Mouse (Mus musculus) heart, embryonic 13.5 days (tissue): ENCODE data around the gene Rpl12. TPM values are rescaled to one million over a fixed set of nuclear protein-coding genes. Genes with fewer than 3 reads are reported as not detected.
"Not testable (repeated sequence)": the region's sequence is repeated elsewhere in the genome, so short reads cannot be mapped to it uniquely, and the experiment has no call there.

ENCODE experiments used
- ATAC-seq: fragments of 200-750 bp; cut with Nextera tagmentation; 2 replicates; pipeline ENCODE4 v1.8.0; 2017; ENCODE audit warnings: moderate TSS enrichment; ENCODE audit not compliant: insufficient number of reproducible peaks, low FRiP score, low TSS enrichment; ENCODE audit errors: extremely low read depth
- H3K27ac ChIP-seq: fragments of 300-500 bp; sonication (generic); replicated peaks from 2 replicates; pipeline ENCODE4 v1.5.1; 2015; ENCODE audit warnings: moderate library complexity, mild to moderate bottlenecking, inconsistent platforms
- H3K27me3 ChIP-seq: fragments of 300-500 bp; sonication (generic); replicated peaks from 2 replicates; pipeline ENCODE4 v1.6.1; 2015; ENCODE audit warnings: mild to moderate bottlenecking, inconsistent platforms
- H3K36me3 ChIP-seq: fragments of 300-500 bp; sonication (generic); 2 replicates; pipeline ENCODE4 v1.6.1; 2015; ENCODE audit warnings: mild to moderate bottlenecking, inconsistent platforms
- H3K4me1 ChIP-seq: fragments of 300-500 bp; sonication (generic); 2 replicates; pipeline ENCODE4 v1.6.1; 2015; ENCODE audit warnings: inconsistent platforms
- H3K4me2 ChIP-seq: fragments of 300-500 bp; sonication (generic); 2 replicates; pipeline ENCODE4 v1.6.1; 2015; ENCODE audit warnings: inconsistent platforms, mild to moderate bottlenecking, moderate library complexity
- H3K4me3 ChIP-seq: fragments of 300-500 bp; sonication (generic); 2 replicates; pipeline ENCODE4 v1.5.1; 2015; ENCODE audit warnings: moderate library complexity, mild to moderate bottlenecking, inconsistent platforms
- H3K9ac ChIP-seq: fragments of 300-500 bp; sonication (generic); 2 replicates; pipeline ENCODE4 v1.6.1; 2015; ENCODE audit warnings: inconsistent platforms, mild to moderate bottlenecking, moderate library complexity
- H3K9me3 ChIP-seq: fragments of 300-500 bp; sonication (generic); 2 replicates; pipeline ENCODE4 v1.6.1; 2016; ENCODE audit warnings: inconsistent platforms
- WGBS: fragments of 180-500 bp; shearing (Covaris S2); methylation state at CpG from one replicate; pipeline ENCODE4 v1.1.7; 2015; ENCODE audit warnings: mixed read lengths; 5-methylcytosine and 5-hydroxymethylcytosine counted together
- polyA plus RNA-seq: library from polyadenylated mRNA; unstranded; fragments of >200 nt; fragmentation: Nextera tagmentation; extraction: Ambion mirVana; gene quantifications from 2 replicates; pipeline ENCODE4 v1.2.1, GENCODE M21; 2015

Gene Rpl12
- polyA plus RNA-seq, 1 experiment from 2014 or later = 108 TPM

DNA sequence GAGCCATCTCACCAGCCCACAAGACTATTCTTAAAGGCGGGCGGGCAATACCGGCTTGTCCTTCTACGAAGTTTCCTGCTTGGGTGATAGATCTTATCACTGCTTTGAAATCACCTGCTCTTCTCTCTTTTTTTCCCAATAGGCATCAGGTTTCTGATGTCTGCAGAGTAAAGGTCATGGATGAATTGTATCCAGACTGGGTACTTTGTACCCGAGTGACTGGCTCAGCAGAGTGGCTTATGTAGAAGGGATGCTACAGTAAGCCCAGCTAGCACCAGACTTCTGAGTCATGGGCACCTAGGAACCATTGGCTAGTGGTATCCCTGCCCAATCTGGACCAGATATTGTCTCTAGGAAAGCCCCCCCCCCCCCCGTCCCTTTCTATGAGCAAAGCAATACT lies 22.3 kb downstream of the Rpl12 start:
- no peak for ATAC-seq
- Histone ChIP-seq H3K4me1 (peaks cover 17% of the 10 kb centered on the region), H3K4me3 (no peak overlapping the region), H3K27ac (no peak overlapping the region), H3K4me2 (no peak overlapping the region), H3K27me3 (no peaks in the 10 kb centered on the region), H3K9me3 (no peaks in the 10 kb centered on the region), H3K36me3 (no peaks in the 10 kb centered on the region), H3K9ac (no peak overlapping the region)
- 56% methylated on average over 6 of the region's 6 CpGs for WGBS

DNA sequence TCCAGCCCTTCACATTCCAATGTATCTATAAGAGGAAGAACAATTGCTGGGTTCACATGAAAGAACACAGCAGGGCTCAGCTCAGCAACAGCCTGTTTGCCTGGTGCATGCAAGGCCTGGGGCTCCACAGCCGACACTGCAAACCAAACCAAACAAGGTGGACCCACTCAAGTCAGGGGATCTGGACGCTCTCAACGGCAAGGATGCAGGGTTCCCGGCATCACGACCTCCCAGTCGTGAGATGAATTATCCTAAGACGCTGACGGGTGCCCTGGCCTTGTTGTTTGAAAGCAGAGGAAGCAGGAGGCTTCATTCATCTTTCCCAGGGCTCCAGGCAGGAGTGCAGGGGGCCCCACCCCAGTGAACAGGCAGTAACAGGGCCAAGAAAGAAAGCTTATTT lies 24.5 kb downstream of the Rpl12 start:
- Histone ChIP-seq H3K36me3 (0 out of 2 replicates have a peak, but pooled peaks cover 3% of the 10 kb centered on the region), H3K27me3 (no peaks in the 10 kb centered on the region), H3K4me2 (no peak overlapping the region), H3K9me3 (no peaks in the 10 kb centered on the region), H3K27ac (no peak overlapping the region), H3K4me3 (no peak overlapping the region), H3K4me1 (peaks cover 14% of the 10 kb centered on the region), H3K9ac (no peak overlapping the region)
- 75% methylated on average over 8 of the region's 8 CpGs for WGBS
- ATAC-seq = no peak

- Histone ChIP-seq H3K9ac (no peak overlapping the region), H3K4me1 (no peaks in the 10 kb centered on the region), H3K27ac (no peak overlapping the region), H3K27me3 (no peaks in the 10 kb centered on the region), H3K36me3 (peaks cover 13% of the 10 kb centered on the region; the same call in 1 of the 2 replicates), H3K4me3 (no peak overlapping the region), H3K4me2 (no peak overlapping the region), H3K9me3 (no peaks in the 10 kb centered on the region)
- no peak for ATAC-seq
- 56% methylated on average over 3 of the region's 3 CpGs for WGBS
Measured at GRCm38 (mm10) chr2:32989376-32989775, 28.0 kb downstream of the Rpl12 start.

- Histone ChIP-seq H3K9me3 (no peaks in the 10 kb centered on the region), H3K4me1 (no peaks in the 10 kb centered on the region), H3K27ac (no peak overlapping the region), H3K36me3 (peaks cover 13% of the 10 kb centered on the region; the same call in 1 of the 2 replicates), H3K4me3 (no peak overlapping the region), H3K9ac (no peak overlapping the region), H3K27me3 (no peaks in the 10 kb centered on the region), H3K4me2 (no peak overlapping the region)
- no peak for ATAC-seq
- WGBS = 50% methylated on average over 13 of the region's 13 CpGs
Measured at GRCm38 (mm10) chr2:32990167-32990832, 28.9 kb downstream of the Rpl12 start.

GRCm38 (mm10) chr2:32992130-32992529 lies 30.8 kb downstream of the Rpl12 start:
- peaks cover 13% of the 10 kb centered on the region; the same call in 1 of the 2 replicates for H3K36me3 ChIP-seq
- no peak for ATAC-seq
- no peak overlapping the region for H3K27ac ChIP-seq
- no peak overlapping the region for H3K4me3 ChIP-seq
- H3K4me1 ChIP-seq = no peaks in the 10 kb centered on the region
- H3K9me3 ChIP-seq = no peaks in the 10 kb centered on the region
- H3K9ac ChIP-seq = no peak overlapping the region
- no peak overlapping the region for H3K4me2 ChIP-seq
- WGBS = 77% methylated on average over 6 of the region's 6 CpGs
- no peaks in the 10 kb centered on the region for H3K27me3 ChIP-seq

DNA sequence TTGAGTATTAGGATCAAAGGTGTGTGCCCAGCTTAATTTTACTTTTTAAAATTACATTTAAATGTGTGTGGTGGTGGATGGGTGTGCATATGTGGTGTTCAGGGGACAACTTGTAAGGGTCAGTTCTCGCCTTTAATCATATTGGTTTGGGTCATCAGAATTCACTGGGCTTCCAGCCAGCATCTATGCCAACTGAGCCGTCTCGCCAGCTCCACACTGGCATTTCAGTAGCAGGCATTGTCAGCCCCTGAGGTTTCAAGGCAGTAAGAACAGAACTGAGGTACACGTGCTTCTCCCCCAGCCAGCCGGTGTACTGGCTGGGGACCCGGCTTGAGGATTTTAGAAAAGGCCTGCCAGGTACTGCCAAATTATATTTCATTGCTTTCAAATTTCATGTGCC lies 35.7 kb downstream of the Rpl12 start:
- 69% methylated on average over 6 of the region's 6 CpGs for whole genome bisulfite sequencing
- Histone ChIP-seq H3K27ac (no peak overlapping the region), H3K27me3 (no peaks in the 10 kb centered on the region), H3K4me2 (no peak overlapping the region), H3K4me1 (no peaks in the 10 kb centered on the region), H3K9me3 (no peaks in the 10 kb centered on the region), H3K36me3 (peaks cover 2% of the 10 kb centered on the region), H3K9ac (no peak overlapping the region), H3K4me3 (no peak overlapping the region)
- ATAC-seq = no peak

DNA sequence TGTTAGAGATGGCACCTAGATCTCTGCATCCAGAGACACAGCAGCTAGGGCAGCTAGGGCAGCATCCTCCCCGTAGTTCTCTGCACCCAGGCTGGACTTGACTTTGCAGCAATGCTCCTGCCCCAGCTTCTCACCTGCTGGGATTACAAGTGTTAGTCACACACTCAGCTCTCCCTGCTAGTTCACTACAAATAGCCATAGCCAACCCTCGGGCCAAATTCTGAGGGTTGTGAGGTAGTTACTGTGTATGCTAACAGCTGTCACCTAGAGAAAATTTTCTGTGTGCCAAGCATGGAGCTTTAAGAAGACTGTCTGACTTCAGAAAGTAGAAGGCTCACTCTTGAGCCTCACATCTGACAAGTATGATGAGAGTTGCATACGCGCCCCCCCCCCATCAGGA lies 36.4 kb downstream of the Rpl12 start:
- Histone ChIP-seq H3K9ac (no peak overlapping the region), H3K27me3 (no peaks in the 10 kb centered on the region), H3K27ac (no peak overlapping the region), H3K4me2 (no peak overlapping the region), H3K9me3 (no peaks in the 10 kb centered on the region), H3K36me3 (peaks cover 8% of the 10 kb centered on the region), H3K4me1 (no peaks in the 10 kb centered on the region), H3K4me3 (no peak overlapping the region)
- WGBS = 77% methylated on average over 4 of the region's 4 CpGs
- no peak for ATAC-seq

DNA sequence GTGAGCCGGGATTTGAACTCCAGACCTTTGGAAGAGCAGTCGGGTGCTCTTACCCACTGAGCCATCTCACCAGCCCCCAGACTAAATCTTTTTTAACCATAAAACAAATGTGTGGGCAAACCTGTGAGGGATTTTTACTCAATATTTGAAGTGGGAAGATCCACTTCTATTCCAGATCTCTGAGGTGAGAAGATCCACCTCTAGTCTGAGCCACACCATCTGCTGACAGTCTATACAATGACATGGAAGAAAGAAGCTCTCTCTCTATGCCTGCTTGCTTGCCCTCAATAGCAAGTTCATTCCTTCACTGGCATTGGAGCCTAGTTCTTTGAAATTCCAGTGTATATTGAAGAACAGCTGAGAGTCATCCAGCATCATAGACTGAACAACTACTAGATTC lies 38.4 kb downstream of the Rpl12 start:
- ATAC-seq = no peak
- no peak overlapping the region for H3K27ac ChIP-seq
- no peak overlapping the region for H3K9ac ChIP-seq
- 0 out of 2 replicates have a peak, but pooled peaks cover 1% of the 10 kb centered on the region for H3K4me1 ChIP-seq
- WGBS = 78% methylated on average over 2 of the region's 2 CpGs
- H3K9me3 ChIP-seq = no peaks in the 10 kb centered on the region
- H3K4me2 ChIP-seq = no peak overlapping the region
- no peak overlapping the region for H3K4me3 ChIP-seq
- peaks cover 17% of the 10 kb centered on the region for H3K36me3 ChIP-seq
- H3K27me3 ChIP-seq = no peaks in the 10 kb centered on the region

DNA sequence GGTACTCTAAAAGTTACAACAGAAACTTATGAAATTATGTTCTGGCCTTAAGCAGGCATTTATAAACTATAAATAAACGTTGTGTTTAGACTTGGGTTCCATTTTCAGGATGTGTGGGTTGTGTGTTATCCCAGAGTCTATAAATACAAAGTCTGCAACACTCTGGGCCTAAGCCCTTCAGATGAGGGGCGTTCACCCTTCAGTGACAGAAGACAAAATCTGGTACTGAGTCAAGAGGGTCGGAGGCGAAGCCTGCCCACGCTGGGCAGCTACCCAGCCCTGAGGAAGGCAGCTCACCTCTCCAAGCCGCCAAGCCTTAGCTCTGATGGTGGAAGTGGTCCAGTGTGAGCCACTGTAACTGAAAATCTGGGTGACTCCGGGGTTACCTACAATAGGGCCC lies 40.8 kb downstream of the Rpl12 start:
- no peak overlapping the region for H3K4me2 ChIP-seq
- 72% methylated on average over 7 of the region's 7 CpGs for WGBS
- no peak overlapping the region for H3K27ac ChIP-seq
- H3K27me3 ChIP-seq = no peaks in the 10 kb centered on the region
- 0 out of 2 replicates have a peak, but pooled peaks cover 4% of the 10 kb centered on the region for H3K4me1 ChIP-seq
- no peak overlapping the region for H3K9ac ChIP-seq
- H3K9me3 ChIP-seq = no peaks in the 10 kb centered on the region
- H3K36me3 ChIP-seq = peaks cover 31% of the 10 kb centered on the region
- ATAC-seq = no peak
- H3K4me3 ChIP-seq = no peak overlapping the region

DNA sequence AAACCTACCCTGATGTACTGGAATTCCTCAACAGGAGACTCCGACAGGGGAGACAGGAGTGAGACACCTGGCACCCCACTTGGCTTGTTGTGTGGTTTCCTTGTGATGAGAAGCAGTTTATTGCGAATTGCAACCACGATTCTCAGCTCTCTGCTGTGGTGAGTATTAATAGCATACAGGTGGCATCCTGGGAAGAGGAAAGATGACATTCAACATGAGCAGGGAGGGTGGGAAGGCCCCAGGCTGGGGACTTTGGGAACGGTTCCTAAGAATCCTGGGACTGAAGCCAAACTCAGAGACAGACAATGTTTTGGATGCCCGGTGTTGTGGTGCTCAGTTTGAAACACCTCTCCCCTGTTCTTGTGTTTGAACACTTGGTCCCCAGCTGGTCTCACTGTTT lies 43.7 kb downstream of the Rpl12 start:
- no peak overlapping the region for H3K9ac ChIP-seq
- 0 out of 2 replicates have a peak, but pooled peaks cover 4% of the 10 kb centered on the region for H3K4me1 ChIP-seq
- 64% methylated on average over 5 of the region's 5 CpGs for WGBS
- H3K36me3 ChIP-seq = peaks cover 31% of the 10 kb centered on the region
- no peak for ATAC-seq
- H3K4me2 ChIP-seq = no peak overlapping the region
- H3K27me3 ChIP-seq = no peaks in the 10 kb centered on the region
- H3K4me3 ChIP-seq = no peak overlapping the region
- H3K27ac ChIP-seq = no peak overlapping the region
- no peaks in the 10 kb centered on the region for H3K9me3 ChIP-seq

DNA sequence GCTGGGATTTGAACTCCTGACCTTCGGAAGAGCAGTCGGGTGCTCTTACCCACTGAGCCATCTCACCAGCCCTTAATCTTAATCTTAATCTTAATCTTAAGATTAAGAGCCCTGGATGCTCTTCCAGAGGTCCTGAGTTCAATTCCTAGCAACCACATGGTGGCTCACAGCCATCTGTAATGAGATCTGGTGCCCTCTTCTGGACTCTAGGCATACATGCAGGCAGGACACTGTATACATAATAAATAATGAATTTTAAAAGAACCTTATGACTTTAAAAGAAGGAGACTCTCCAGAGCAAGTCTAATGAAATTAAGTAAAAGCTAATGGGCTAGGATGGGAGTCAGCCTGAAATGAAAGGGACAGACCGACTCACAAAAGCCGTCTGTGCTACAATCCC lies 47.7 kb downstream of the Rpl12 start:
- not testable (repeated sequence) for ATAC-seq, H3K27ac ChIP-seq, H3K4me1 ChIP-seq, H3K9ac ChIP-seq, H3K9me3 ChIP-seq, H3K4me2 ChIP-seq, H3K4me3 ChIP-seq, H3K27me3 ChIP-seq
- WGBS = 77% methylated on average over 4 of the region's 4 CpGs
- H3K36me3 ChIP-seq = peaks cover 19% of the 10 kb centered on the region

GRCm38 (mm10) chr2:33014877-33015276 lies 53.5 kb downstream of the Rpl12 start:
- Histone ChIP-seq H3K36me3 (peaks cover 6% of the 10 kb centered on the region; the same call in 1 of the 2 replicates), H3K9ac (no peak overlapping the region), H3K27me3 (0 out of 2 replicates have a peak, but pooled peaks cover 4% of the 10 kb centered on the region), H3K4me2 (no peak overlapping the region), H3K4me1 (no peaks in the 10 kb centered on the region), H3K27ac (no peak overlapping the region), H3K4me3 (no peak overlapping the region), H3K9me3 (no peaks in the 10 kb centered on the region)
- WGBS = 82% methylated on average over 5 of the region's 5 CpGs
- ATAC-seq = no peak
